Mouse (Mus musculus) C2C12 (cell line): ENCODE data around the gene Sys1. TPM values are rescaled to one million over a fixed set of nuclear protein-coding genes. Genes with fewer than 3 reads are reported as not detected.

Experiments
- H3K27me3 ChIP-seq: one replicate; pipeline ENCODE4 v1.6.1; 2011; ENCODE audit not compliant: control insufficient read depth, insufficient read depth, insufficient read length
- H3K36me3 ChIP-seq: one replicate; pipeline ENCODE4 v1.6.1; 2011; ENCODE audit not compliant: control insufficient read depth, insufficient read depth
- H3K4me3 ChIP-seq: one replicate; pipeline ENCODE4 v1.5.1; 2011; ENCODE audit warnings: mild to moderate bottlenecking, control low read depth; ENCODE audit not compliant: poor library complexity, insufficient read depth, severe bottlenecking
- H3K79me2 ChIP-seq: one replicate; pipeline ENCODE4 v1.6.1; 2011; ENCODE audit not compliant: control insufficient read depth, insufficient read depth
- H3K79me3 ChIP-seq: one replicate; pipeline ENCODE4 v1.6.1; 2011; ENCODE audit warnings: low read depth, control low read depth
- H3ac ChIP-seq: one replicate; pipeline ENCODE3; 2011; ENCODE audit warnings: low read depth; ENCODE audit not compliant: control insufficient read depth, insufficient read length
- CEBPB ChIP-seq: IDR thresholded peaks from one replicate; pipeline ENCODE4 v1.6.1; 2011; ENCODE audit warnings: low read depth, mild to moderate bottlenecking, control low read depth, moderate library complexity
- CTCF ChIP-seq: IDR thresholded peaks from one replicate; pipeline ENCODE4 v1.5.1; 2011; ENCODE audit not compliant: control insufficient read depth, insufficient read depth, insufficient read length
- FOSL1 ChIP-seq: IDR thresholded peaks from one replicate; pipeline ENCODE4 v1.8.0; 2011; ENCODE audit warnings: mild to moderate bottlenecking, low read length; ENCODE audit not compliant: poor library complexity, insufficient read depth, severe bottlenecking
- MAX ChIP-seq: IDR thresholded peaks from one replicate; pipeline ENCODE4 v1.6.1; 2011; ENCODE audit warnings: mild to moderate bottlenecking, control low read depth
- MYOD1 ChIP-seq: IDR thresholded peaks from one replicate; pipeline ENCODE4 v1.6.1; 2011; ENCODE audit warnings: low read depth; ENCODE audit not compliant: control insufficient read depth, insufficient read length
- MYOG ChIP-seq: IDR thresholded peaks from one replicate; pipeline ENCODE4 v1.6.1; 2011; ENCODE audit not compliant: control insufficient read depth, insufficient read length; ENCODE audit errors: extremely low read depth
- USF1 ChIP-seq: IDR thresholded peaks from one replicate; pipeline ENCODE4 v1.6.1; 2011; ENCODE audit warnings: low read depth, mild to moderate bottlenecking, control low read depth, moderate library complexity
- long read RNA-seq, 2 experiments: library from polyadenylated mRNA; unstranded; transcript quantifications; one replicate each; pipeline ENCODE4 v2.0.0; 2019 to 2020
- polyA plus RNA-seq: library from polyadenylated mRNA; unstranded; fragments of >200 nt; fragmentation: generic; extraction: Trizol; gene quantifications from one replicate; pipeline ENCODE4 v1.2.1, GENCODE M21; 2012; ENCODE audit warnings: missing spikeins

The Sys1 gene
- polyA plus RNA-seq: 49.6 TPM
- long read RNA-seq, experiment 1, transcript Sys1-201 (4 exons, 1,606 nt): major isoform, 59 of 69 reads
- long read RNA-seq, experiment 1, partial matches to known transcripts: 8 of 69 reads
- long read RNA-seq, experiment 1, other reads (novel, unspliced or antisense): 1 of 69 reads
- long read RNA-seq, experiment 2, transcript Sys1-201 (4 exons, 1,606 nt): major isoform, 48 of 59 reads
- long read RNA-seq, experiment 2, partial matches to known transcripts: 2 of 59 reads
- long read RNA-seq, experiment 2, other reads (novel, unspliced or antisense): 4 of 59 reads

- TF ChIP-seq FOSL1 (no peak), CEBPB (no peak), MAX (no peak), CTCF (no peak), USF1 (no peak), MYOD1 (no peak), MYOG (no peak)
- Histone ChIP-seq H3K79me3 (peaks cover 7% of the 10 kb centered on the region), H3K79me2 (peaks cover 9% of the 10 kb centered on the region), H3K27me3 (no peaks in the 10 kb centered on the region), H3ac (peak within 1 kb of the TSS; percentile 38), H3K4me3 (no peak within 1 kb of the TSS), H3K36me3 (no peaks in the 10 kb centered on the region)
These were observed at the start of gene Sys1 for GRCm38 (mm10) chr2:164456864-164457300. Gene Sys1, plus strand, starts transcription at chr2:164456964.

GRCm38 (mm10) chr2:164407708-164408107 lies 49.1 kb upstream of the Sys1 start:
- Histone ChIP-seq H3K79me2 (no peaks in the 10 kb centered on the region), H3K27me3 (peaks cover 39% of the 10 kb centered on the region), H3K4me3 (no peak overlapping the region)

GRCm38 (mm10) chr2:164414167-164414566 lies 42.6 kb upstream of the Sys1 start:
- Histone ChIP-seq H3K36me3 (no peaks in the 10 kb centered on the region), H3K79me2 (no peaks in the 10 kb centered on the region), H3K27me3 (peaks cover 5% of the 10 kb centered on the region), H3K4me3 (no peak overlapping the region), H3ac (no peak overlapping the region), H3K79me3 (no peaks in the 10 kb centered on the region)
- TF ChIP-seq MYOD1 (no peak), MYOG (no peak), CEBPB (no peak), USF1 (no peak), CTCF (no peak), FOSL1 (no peak), MAX (no peak)

More at GRCm38 (mm10) chr2:164407708-164408107, 49.1 kb upstream of the Sys1 start:
- TF ChIP-seq CTCF: peak; percentile 91
- no peak for TF ChIP-seq USF1
- Histone ChIP-seq H3K79me3 (no peaks in the 10 kb centered on the region), H3K36me3 (no peaks in the 10 kb centered on the region), H3ac (no peak overlapping the region)

- Histone ChIP-seq H3K36me3 (no peaks in the 10 kb centered on the region), H3K79me2 (no peaks in the 10 kb centered on the region), H3K27me3 (peaks cover 5% of the 10 kb centered on the region), H3ac (no peak overlapping the region), H3K4me3 (no peak overlapping the region), H3K79me3 (no peaks in the 10 kb centered on the region)
- TF ChIP-seq CEBPB: no peak
- TF ChIP-seq MYOD1: no peak
- TF ChIP-seq MYOG: no peak
- TF ChIP-seq USF1: no peak
- no peak for TF ChIP-seq CTCF
- TF ChIP-seq MAX: no peak
These were observed 42.2 kb upstream of the Sys1 start for GRCm38 (mm10) chr2:164414581-164414980.

- TF ChIP-seq MYOG (no peak), MYOD1 (no peak), USF1 (no peak), CEBPB (no peak), CTCF (no peak), FOSL1 (no peak), MAX (no peak)
- Histone ChIP-seq H3K27me3 (no peaks in the 10 kb centered on the region), H3K79me3 (no peaks in the 10 kb centered on the region), H3K36me3 (no peaks in the 10 kb centered on the region), H3ac (no peak overlapping the region), H3K4me3 (no peak overlapping the region), H3K79me2 (no peaks in the 10 kb centered on the region)
These were observed 39.6 kb upstream of the Sys1 start for GRCm38 (mm10) chr2:164417198-164417597.

- Histone ChIP-seq H3ac (no peak overlapping the region), H3K79me3 (no peaks in the 10 kb centered on the region), H3K4me3 (no peak overlapping the region), H3K27me3 (no peaks in the 10 kb centered on the region), H3K79me2 (no peaks in the 10 kb centered on the region), H3K36me3 (peaks cover 10% of the 10 kb centered on the region)
- no peak for TF ChIP-seq MYOG
- peak; percentile 37 for TF ChIP-seq MYOD1
- TF ChIP-seq USF1: no peak
- TF ChIP-seq MAX: no peak
These were observed 38.4 kb upstream of the Sys1 start for GRCm38 (mm10) chr2:164418308-164418875.
